Mouse (Mus musculus): ENCODE measurements at regions not wholly inside any gene's neighbourhood (a gene's known extent, or its start where the extent isn't known, plus 50 kb on each side); places are given as distances from the start of the nearest gene placed in this dataset.

GRCm38 (mm10) chr3:19747361-19747760 lies 118.9 kb upstream of the 1700064H15Rik start:
- Histone ChIP-seq H3K27me3 (ENCODE audit: control insufficient read depth, insufficient read depth, low read length) (no peaks in the 10 kb centered on the region), H3K4me3 (replicated peaks; ENCODE audit: insufficient read depth, low read depth, low read length) (no peak overlapping the region), H3K27ac (ENCODE audit: insufficient read depth, low read length) (no peak overlapping the region), H3K4me1 (ENCODE audit: control insufficient read depth, insufficient read depth, low read length) (no peaks in the 10 kb centered on the region)
- no peak for DNase-seq
- TF ChIP-seq POLR2A (IDR thresholded peaks at IDR 0.05; ENCODE audit: borderline replicate concordance, insufficient read depth, low read length) (no peak), CTCF (IDR thresholded peaks at IDR 0.05; ENCODE audit: borderline replicate concordance, insufficient read depth, low read depth, low read length) (no peak)
- 22% methylated on average over 4 of the region's 4 CpGs for WGBS

GRCm38 (mm10) chr3:19751946-19752345 lies 123.5 kb upstream of the 1700064H15Rik start:
- H3K4me1 ChIP-seq (ENCODE audit: control insufficient read depth, insufficient read depth, low read length), result no peaks in the 10 kb centered on the region
- H3K4me3 ChIP-seq (replicated peaks; ENCODE audit: insufficient read depth, low read depth, low read length), result no peak overlapping the region
- TF ChIP-seq CTCF (IDR thresholded peaks at IDR 0.05; ENCODE audit: borderline replicate concordance, insufficient read depth, low read depth, low read length) (no peak), POLR2A (IDR thresholded peaks at IDR 0.05; ENCODE audit: borderline replicate concordance, insufficient read depth, low read length) (no peak)
- no peak overlapping the region for H3K27ac ChIP-seq (ENCODE audit: insufficient read depth, low read length)
- H3K27me3 ChIP-seq (ENCODE audit: control insufficient read depth, insufficient read depth, low read length), result no peaks in the 10 kb centered on the region
- 66% methylated on average over 3 of the region's 3 CpGs for WGBS
- DNase-seq, result no peak

GRCm38 (mm10) chr3:19754011-19754410 lies 125.5 kb upstream of the 1700064H15Rik start:
- DNase-seq, result no peak

GRCm38 (mm10) chr3:19754636-19755035 lies 126.2 kb upstream of the 1700064H15Rik start:
- 81% methylated on average over 2 of the region's 2 CpGs for WGBS

More at GRCm38 (mm10) chr3:19754011-19754410, 125.5 kb upstream of the 1700064H15Rik start:
- TF ChIP-seq CTCF (IDR thresholded peaks at IDR 0.05; ENCODE audit: borderline replicate concordance, insufficient read depth, low read depth, low read length), result no peak
- no peak for TF ChIP-seq POLR2A (IDR thresholded peaks at IDR 0.05; ENCODE audit: borderline replicate concordance, insufficient read depth, low read length)
- Histone ChIP-seq H3K27ac (ENCODE audit: insufficient read depth, low read length) (no peak overlapping the region), H3K4me3 (replicated peaks; ENCODE audit: insufficient read depth, low read depth, low read length) (no peak overlapping the region), H3K4me1 (ENCODE audit: control insufficient read depth, insufficient read depth, low read length) (no peaks in the 10 kb centered on the region), H3K27me3 (ENCODE audit: control insufficient read depth, insufficient read depth, low read length) (no peaks in the 10 kb centered on the region)
- WGBS, result 8% methylated on average over 1 of the region's 1 CpGs

GRCm38 (mm10) chr3:19755136-19755535 lies 126.7 kb upstream of the 1700064H15Rik start:
- DNase-seq, result no peak
- H3K4me3 ChIP-seq (replicated peaks; ENCODE audit: insufficient read depth, low read depth, low read length), result no peak overlapping the region
- no peaks in the 10 kb centered on the region for H3K4me1 ChIP-seq (ENCODE audit: control insufficient read depth, insufficient read depth, low read length)
- no peak overlapping the region for H3K27ac ChIP-seq (ENCODE audit: insufficient read depth, low read length)
- TF ChIP-seq CTCF (IDR thresholded peaks at IDR 0.05; ENCODE audit: borderline replicate concordance, insufficient read depth, low read depth, low read length) (no peak), POLR2A (IDR thresholded peaks at IDR 0.05; ENCODE audit: borderline replicate concordance, insufficient read depth, low read length) (no peak)
- 88% methylated on average over 3 of the region's 3 CpGs for WGBS
- H3K27me3 ChIP-seq (ENCODE audit: control insufficient read depth, insufficient read depth, low read length), result no peaks in the 10 kb centered on the region

More at GRCm38 (mm10) chr3:19754636-19755035, 126.2 kb upstream of the 1700064H15Rik start:
- no peak overlapping the region for H3K4me3 ChIP-seq (replicated peaks; ENCODE audit: insufficient read depth, low read depth, low read length)
- no peak for DNase-seq
- no peaks in the 10 kb centered on the region for H3K27me3 ChIP-seq (ENCODE audit: control insufficient read depth, insufficient read depth, low read length)
- no peak overlapping the region for H3K27ac ChIP-seq (ENCODE audit: insufficient read depth, low read length)
- TF ChIP-seq CTCF (IDR thresholded peaks at IDR 0.05; ENCODE audit: borderline replicate concordance, insufficient read depth, low read depth, low read length), result no peak
- TF ChIP-seq POLR2A (IDR thresholded peaks at IDR 0.05; ENCODE audit: borderline replicate concordance, insufficient read depth, low read length), result no peak
- no peaks in the 10 kb centered on the region for H3K4me1 ChIP-seq (ENCODE audit: control insufficient read depth, insufficient read depth, low read length)

GRCm38 (mm10) chr3:19798543-19799106 lies 158.2 kb upstream of the Cp start:
- Histone ChIP-seq H3K4me3 (replicated peaks; ENCODE audit: insufficient read depth, low read depth, low read length) (no peak overlapping the region), H3K4me1 (ENCODE audit: control insufficient read depth, insufficient read depth, low read length) (no peaks in the 10 kb centered on the region), H3K27ac (ENCODE audit: insufficient read depth, low read length) (no peak overlapping the region), H3K27me3 (ENCODE audit: control insufficient read depth, insufficient read depth, low read length) (no peaks in the 10 kb centered on the region)
- TF ChIP-seq POLR2A (IDR thresholded peaks at IDR 0.05; ENCODE audit: borderline replicate concordance, insufficient read depth, low read length), result no peak
- TF ChIP-seq CTCF (IDR thresholded peaks at IDR 0.05; ENCODE audit: borderline replicate concordance, insufficient read depth, low read depth, low read length), result no peak
- no peak for DNase-seq
- 75% methylated on average over 1 of the region's 1 CpGs for WGBS

- Histone ChIP-seq H3K4me1 (ENCODE audit: control insufficient read depth, insufficient read depth, low read length) (no peaks in the 10 kb centered on the region), H3K4me3 (replicated peaks; ENCODE audit: insufficient read depth, low read depth, low read length) (no peak overlapping the region), H3K27me3 (ENCODE audit: control insufficient read depth, insufficient read depth, low read length) (no peaks in the 10 kb centered on the region), H3K27ac (ENCODE audit: insufficient read depth, low read length) (no peak overlapping the region)
- no peak for TF ChIP-seq CTCF (IDR thresholded peaks at IDR 0.05; ENCODE audit: borderline replicate concordance, insufficient read depth, low read depth, low read length)
- TF ChIP-seq POLR2A (IDR thresholded peaks at IDR 0.05; ENCODE audit: borderline replicate concordance, insufficient read depth, low read length), result no peak
- 61% methylated on average over 3 of the region's 3 CpGs for WGBS
- no peak for DNase-seq
These were observed 146.8 kb upstream of the Cp start for GRCm38 (mm10) chr3:19810034-19810433.

- Histone ChIP-seq H3K27ac (ENCODE audit: insufficient read depth, low read length) (no peak overlapping the region), H3K27me3 (ENCODE audit: control insufficient read depth, insufficient read depth, low read length) (no peaks in the 10 kb centered on the region), H3K4me3 (replicated peaks; ENCODE audit: insufficient read depth, low read depth, low read length) (no peak overlapping the region), H3K4me1 (ENCODE audit: control insufficient read depth, insufficient read depth, low read length) (no peaks in the 10 kb centered on the region)
- TF ChIP-seq POLR2A (IDR thresholded peaks at IDR 0.05; ENCODE audit: borderline replicate concordance, insufficient read depth, low read length) (no peak), CTCF (IDR thresholded peaks at IDR 0.05; ENCODE audit: borderline replicate concordance, insufficient read depth, low read depth, low read length) (no peak)
- 91% methylated on average over 1 of the region's 1 CpGs for WGBS
- DNase-seq, result no peak
These were observed 131.9 kb upstream of the Cp start for GRCm38 (mm10) chr3:19824904-19825303.

Data from cerebellum, adult 2 months (tissue).